Mouse (Mus musculus) adrenal gland, postnatal 36 days (tissue): Measurements from ENCODE around the gene Smim6. TPM values are rescaled to one million over a fixed set of nuclear protein-coding genes. Genes with fewer than 3 reads are reported as not detected.

Experiments used
- DNase-seq, 2 experiments: peaks; one replicate each; pipeline ENCODE4 v3.0.0; 2021; ENCODE audit warnings: mixed read lengths in 1 of 2
- long read RNA-seq, 2 experiments: library from polyadenylated mRNA; stranded (forward); transcript quantifications; one replicate each; pipeline ENCODE4 v2.0.0; 2021; ENCODE audit warnings: borderline sequencing depth in 2 of 2
- total RNA-seq, 2 experiments: library from RNA; stranded (reverse); gene quantifications; 2 replicates each; pipeline ENCODE4 v1.2.3; 2021

Smim6 gene
- total RNA-seq = not detected
- long read RNA-seq, experiment 1 = 0 reads
- long read RNA-seq, experiment 2 = 0 reads

DNA sequence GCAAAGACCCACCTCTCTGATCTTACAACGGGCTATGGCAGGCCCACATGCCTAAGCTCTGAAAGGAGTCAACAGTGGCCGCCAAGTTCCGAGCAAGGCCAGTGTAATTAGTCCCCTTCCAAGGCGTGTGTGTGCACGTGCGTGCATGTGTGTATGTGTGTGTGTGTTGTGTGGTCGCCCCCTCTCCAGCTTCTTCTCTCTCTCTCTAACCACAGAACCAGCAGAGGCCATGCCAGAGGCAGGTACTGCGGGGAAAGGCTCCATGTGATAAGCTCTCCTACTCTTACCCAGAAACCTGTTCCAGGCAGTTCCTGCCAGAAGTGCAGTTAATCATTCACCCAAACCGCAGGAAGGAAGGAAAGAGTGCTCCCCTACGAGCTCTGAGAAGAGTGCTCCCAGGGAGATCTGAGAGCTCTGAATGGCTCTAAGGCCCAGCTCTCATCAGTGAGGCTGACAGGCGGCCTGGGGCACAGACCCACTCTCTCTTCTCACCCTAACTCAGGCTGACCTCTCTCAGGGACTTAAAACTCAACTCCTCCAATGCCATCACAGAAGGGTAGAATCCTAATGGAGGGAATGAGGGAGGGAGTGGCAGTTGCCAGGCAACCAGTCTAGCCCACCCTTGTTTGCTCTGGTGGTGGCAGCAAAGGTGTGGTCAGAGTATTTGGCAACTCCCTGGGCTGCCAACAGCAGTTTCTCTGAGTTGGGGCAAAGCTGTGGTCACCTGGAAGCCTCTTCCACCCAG, at the start of gene Smim6:
TSS of gene Smim6 (plus strand) at position 386 of the 745 bp plus-strand sequence.
- DNase-seq = no peak

GRCm38 (mm10) chr11:115863895-115864294, 47.9 kb upstream of the Smim6 start:
- no peak for DNase-seq

GRCm38 (mm10) chr11:115869393-115869792, 42.4 kb upstream of the Smim6 start:
- DNase-seq = peak in 1 of 2 experiments; percentile 23

DNA sequence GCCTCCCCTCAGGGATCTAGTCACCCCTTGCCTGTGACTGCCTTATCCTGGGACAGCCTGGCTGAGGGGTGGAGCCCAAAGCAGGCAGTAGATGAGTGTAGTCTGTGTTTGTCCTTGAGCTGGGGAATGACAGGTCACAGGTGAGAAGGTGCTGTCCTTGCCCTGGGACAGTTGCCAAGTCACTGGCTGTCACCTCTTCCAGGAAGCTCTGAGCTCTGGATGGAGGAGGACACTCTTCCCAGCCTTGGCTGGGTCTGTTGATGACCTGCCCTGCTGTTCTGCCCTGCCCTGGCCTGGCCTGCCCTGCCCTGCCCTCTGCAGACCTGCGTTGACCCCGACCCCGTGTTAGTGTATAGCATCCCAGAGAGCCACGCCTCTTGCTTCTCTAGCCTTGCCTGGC, 39.4 kb upstream of the Smim6 start:
- no peak for DNase-seq

DNA sequence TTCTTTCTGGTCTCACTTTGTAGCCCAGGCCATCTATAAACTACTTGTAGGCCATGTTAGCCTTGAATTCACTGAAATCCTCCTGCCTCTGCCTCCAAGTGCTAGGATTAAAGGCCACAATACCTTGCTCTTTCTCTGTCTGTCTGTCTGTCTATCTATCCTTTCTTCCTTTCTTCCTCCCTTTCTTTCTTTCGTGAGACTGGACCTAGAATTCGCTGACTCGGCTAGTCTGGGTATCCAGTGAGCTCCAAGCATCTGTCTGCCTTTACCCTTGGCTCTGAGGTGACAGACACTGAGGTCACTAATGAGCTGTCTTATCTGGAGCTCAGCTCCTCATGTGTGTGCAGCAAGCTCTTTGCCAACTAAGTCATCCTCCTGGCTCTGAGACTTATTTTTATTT, 35.9 kb upstream of the Smim6 start:
- DNase-seq = no peak

- DNase-seq = no peak
Observed at GRCm38 (mm10) chr11:115876438-115876837, 35.4 kb upstream of the Smim6 start.

- no peak for DNase-seq
Observed at GRCm38 (mm10) chr11:115877174-115877755, 34.6 kb upstream of the Smim6 start.

DNA sequence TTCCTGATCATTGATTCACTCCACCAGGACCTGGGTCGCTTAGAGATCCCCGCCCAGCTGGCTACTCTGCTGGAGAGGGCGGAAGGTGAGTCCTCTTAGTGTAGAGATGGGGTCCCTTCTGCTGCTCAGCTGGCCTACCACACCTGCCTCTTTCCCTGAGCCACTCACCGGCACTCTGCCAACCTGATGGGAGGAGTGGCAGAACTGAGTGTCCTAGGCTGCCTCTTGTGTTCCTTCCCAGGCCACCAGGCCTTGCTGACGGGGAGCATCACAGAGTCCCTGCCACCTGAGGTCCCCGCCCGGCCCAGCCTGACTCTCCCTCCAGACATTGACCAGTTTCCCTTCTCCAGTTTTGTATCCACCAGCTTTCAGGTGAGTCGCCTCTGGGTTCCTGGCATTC, 33.7 kb upstream of the Smim6 start:
- no peak for DNase-seq

GRCm38 (mm10) chr11:115881002-115881401, 30.8 kb upstream of the Smim6 start:
- DNase-seq = peak; percentile 60 to 69

GRCm38 (mm10) chr11:115883251-115883650, 28.6 kb upstream of the Smim6 start:
- no peak for DNase-seq

DNA sequence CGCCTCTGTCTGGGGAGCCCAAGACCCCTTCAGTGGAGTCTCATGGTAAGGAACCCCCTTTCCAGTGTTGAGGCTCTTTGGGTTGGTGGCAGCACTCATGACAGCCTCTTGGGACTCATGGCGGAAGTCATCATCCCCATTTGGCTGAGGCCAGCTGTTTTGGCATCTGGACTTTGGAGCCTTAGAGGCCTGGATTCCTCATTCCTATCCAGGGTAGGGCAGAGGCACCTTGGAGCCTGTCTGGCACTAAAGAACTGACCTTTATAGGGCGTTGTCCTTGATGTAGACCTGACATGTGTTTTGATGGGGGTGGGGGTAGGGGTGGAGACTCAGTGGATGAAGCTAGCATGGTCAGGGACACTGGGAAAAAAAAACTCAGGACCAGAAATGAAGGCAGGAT, 27.5 kb upstream of the Smim6 start:
- no peak for DNase-seq

DNA sequence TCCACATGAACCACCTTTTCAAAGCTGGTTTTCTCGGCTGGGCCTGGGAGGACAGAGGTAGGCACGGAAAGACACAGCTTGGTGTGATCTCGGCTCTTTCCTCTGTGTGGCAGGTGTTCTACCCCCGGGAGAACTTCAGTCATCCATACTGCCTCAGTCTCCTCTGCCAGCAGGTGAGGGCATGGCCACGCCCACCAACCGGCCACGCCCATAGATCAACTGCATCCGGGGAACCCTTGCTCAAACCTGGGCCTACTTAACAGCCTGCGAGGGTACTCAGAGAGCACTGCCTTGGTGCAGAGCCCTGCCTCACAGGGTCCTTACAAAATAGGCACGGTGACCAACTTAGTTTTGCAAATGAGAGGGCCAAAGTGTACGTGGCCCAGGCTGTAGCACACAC, 26.5 kb upstream of the Smim6 start:
- no peak for DNase-seq

DNA sequence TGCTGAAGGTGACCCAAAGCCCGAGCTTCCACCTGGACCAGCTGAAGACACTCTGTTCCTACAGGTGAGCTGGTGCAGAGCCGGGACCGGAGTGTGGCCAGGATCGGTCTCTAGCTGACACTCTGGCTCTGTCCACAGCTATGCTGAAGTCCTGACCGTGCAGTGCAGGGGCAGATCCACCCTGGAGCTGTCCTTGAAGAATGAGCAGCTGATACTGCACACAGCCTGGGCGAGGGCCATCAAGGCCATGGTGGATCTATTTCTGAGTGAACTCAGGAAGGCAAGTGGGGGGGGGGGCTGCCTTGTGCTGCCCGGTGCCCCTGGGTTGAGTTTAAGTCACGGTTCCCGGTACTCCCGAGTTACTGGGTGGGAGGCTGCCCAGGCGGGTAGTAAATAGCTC, 25.4 kb upstream of the Smim6 start:
- DNase-seq = peak; percentile 45 to 49

DNA sequence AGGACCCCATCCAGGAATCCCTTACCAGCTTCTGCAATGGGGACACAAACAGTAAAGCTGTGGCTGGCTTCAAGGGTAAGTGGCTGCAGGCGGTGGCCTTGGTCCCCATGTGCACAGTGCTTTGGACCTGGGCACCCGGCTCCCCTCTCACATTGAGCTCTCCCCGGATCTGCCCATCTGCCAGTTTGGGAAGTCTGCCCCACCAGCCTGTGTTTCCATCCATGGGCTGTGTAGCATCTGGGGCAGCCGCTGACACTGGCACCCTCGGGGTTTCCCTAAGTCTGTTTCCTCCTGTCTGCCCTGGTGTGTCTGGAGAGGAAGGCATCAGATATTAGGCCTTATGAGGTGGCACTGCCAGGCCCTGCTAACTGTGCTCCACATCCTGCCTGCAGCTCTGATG, 23.8 kb upstream of the Smim6 start:
- DNase-seq = no peak

- no peak for DNase-seq
Observed at GRCm38 (mm10) chr11:115889159-115889558, 22.7 kb upstream of the Smim6 start.

GRCm38 (mm10) chr11:115892213-115892612, 19.6 kb upstream of the Smim6 start:
- no peak for DNase-seq

- no peak for DNase-seq
Observed at GRCm38 (mm10) chr11:115893071-115893470, 18.7 kb upstream of the Smim6 start.

DNA sequence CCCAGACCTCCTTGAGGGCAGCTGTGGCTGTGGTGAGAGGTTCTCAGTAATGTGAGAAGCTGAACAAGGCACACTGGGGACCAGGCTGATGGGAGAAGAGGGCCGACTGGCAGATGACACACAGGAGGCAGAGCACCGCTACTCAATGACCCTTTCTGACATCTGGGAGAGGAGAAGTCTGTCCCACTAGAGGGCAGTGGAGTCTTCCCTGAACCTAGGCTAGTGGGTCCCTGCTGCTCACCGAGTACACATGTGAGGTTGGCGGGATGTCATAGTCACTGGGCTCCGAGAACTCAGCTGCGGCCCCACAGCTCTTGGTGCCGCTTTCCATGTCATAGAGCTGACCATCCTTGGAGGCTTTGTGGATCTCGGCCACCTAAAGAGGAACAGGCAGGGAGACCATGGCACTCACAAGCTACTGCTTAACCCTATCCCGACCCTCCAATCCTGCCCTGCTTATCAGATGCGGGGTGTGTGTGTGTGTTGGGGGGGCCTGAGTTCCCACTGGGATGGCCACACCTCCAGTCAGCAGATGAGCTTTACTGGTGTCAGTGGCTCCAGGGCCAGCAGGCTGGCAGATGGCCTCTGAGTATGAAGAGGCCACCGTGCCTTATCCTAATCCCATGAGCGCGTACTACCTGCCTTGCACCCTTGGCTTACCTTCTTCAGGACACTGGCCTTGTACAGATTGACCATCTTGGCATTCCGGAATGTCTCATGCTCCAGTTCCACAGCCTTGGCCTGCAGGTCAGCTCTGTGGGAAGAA, 16.9 kb upstream of the Smim6 start:
- no peak for DNase-seq

- DNase-seq = no peak
Observed at GRCm38 (mm10) chr11:115898446-115898845, 13.4 kb upstream of the Smim6 start.

DNA sequence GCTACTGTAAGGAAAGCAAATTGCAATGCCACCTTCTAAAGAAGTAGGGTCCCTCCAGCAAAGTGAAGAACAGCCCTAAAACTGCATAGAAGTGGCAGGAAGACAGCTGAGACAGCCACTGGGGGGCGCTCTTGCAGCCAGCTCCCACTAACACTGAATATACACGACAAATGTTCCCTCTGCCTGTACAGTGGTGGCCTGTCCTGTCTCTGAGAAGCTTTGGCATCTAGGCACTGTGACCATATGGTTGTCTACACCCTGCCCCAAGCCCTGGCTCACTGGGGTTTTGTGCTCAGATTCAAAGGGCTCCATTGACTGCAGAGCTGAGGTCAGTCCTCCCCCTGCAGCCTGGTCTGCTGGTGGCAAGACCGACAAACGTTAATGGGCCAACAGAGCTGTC, 12.9 kb upstream of the Smim6 start:
- peak; percentile 38 to 63 for DNase-seq

GRCm38 (mm10) chr11:115899486-115900266, 12.1 kb upstream of the Smim6 start, which contains the start of gene Smim5:
Smim5 (plus strand) TSS chr11:115899966.
- DNase-seq = peak in 1 of 2 experiments; percentile 42
